In genomic region chr9:54668455-54668854, GRCm38 (mm10) we compare ENCODE assay signal across 16 mouse cellular contexts. TPM values are rescaled to one million over a fixed set of nuclear protein-coding genes. Genes with fewer than 3 reads are reported as not detected.
DNase-seq lines count a peak whose midpoint lies in the region; ATAC-seq lines count a peak whose summit lies in the region.
"Had no signal": no experiment of that assay in that cellular context is flagged by ENCODE, and none has a peak within 500 bp of the region (broad histone marks: within the 10 kb centered on the region; RNA-seq: fewer than 3 reads in every experiment).

No protein-coding gene starts in this region.

- intact Hi-C loops in heart, postnatal 36 days (cut with DNase I), result no loop called here

- peak; percentile 36 for DNase-seq in heart, adult 11 months
- DNase-seq in heart, postnatal 36 days, result no peak
- peak; percentile 3 for DNase-seq in Muller cell, postnatal 12 days (ENCODE audit: inconsistent ontology term)
- peak; percentile 40 for DNase-seq in cerebellum, adult 11 months
- DNase-seq in layer of hippocampus, adult 9-10 months (ENCODE audit: low spot score), result peak; percentile 33
- no peak for DNase-seq in spleen, postnatal 4 days (ENCODE audit: low spot score in 2 of 2)
- DNase-seq: gastrocnemius, postnatal 10 days; kidney, postnatal 10 days had no signal

- H3K9me3 ChIP-seq in kidney, embryonic 15.5 days (replicated peaks), result no peaks in the 10 kb centered on the region
- H3K9me3 ChIP-seq: embryonic facial prominence, embryonic 15.5 days; limb, embryonic 15.5 days; midbrain, embryonic 15.5 days; neural tube, embryonic 15.5 days had no signal

- H3K27me3 ChIP-seq in kidney, embryonic 15.5 days, result no peaks in the 10 kb centered on the region
- H3K27me3 ChIP-seq: embryonic facial prominence, embryonic 15.5 days; limb, embryonic 15.5 days; midbrain, embryonic 15.5 days; neural tube, embryonic 15.5 days had no signal

- H3K4me3 ChIP-seq in kidney, embryonic 15.5 days (replicated peaks), result no peak overlapping the region
- H3K4me3 ChIP-seq: embryonic facial prominence, embryonic 15.5 days; limb, embryonic 15.5 days; midbrain, embryonic 15.5 days; neural tube, embryonic 15.5 days had no signal

- no peaks in the 10 kb centered on the region for H3K36me3 ChIP-seq in kidney, embryonic 15.5 days
- H3K36me3 ChIP-seq: embryonic facial prominence, embryonic 15.5 days; limb, embryonic 15.5 days; midbrain, embryonic 15.5 days; neural tube, embryonic 15.5 days had no signal

- H3K4me1 ChIP-seq in kidney, embryonic 15.5 days, result no peaks in the 10 kb centered on the region
- H3K4me1 ChIP-seq: embryonic facial prominence, embryonic 15.5 days; limb, embryonic 15.5 days; midbrain, embryonic 15.5 days; neural tube, embryonic 15.5 days had no signal

- no peak for ATAC-seq in kidney, embryonic 15.5 days (replicated peaks; ENCODE audit: low FRiP score)
- ATAC-seq in monocyte, adult 5-6 weeks (replicated peaks; ENCODE audit: insufficient number of reproducible peaks, low FRiP score, low TSS enrichment, poor library complexity, severe bottlenecking), result no peak
- ATAC-seq: hindbrain, postnatal 0 days; lung, postnatal 0 days; midbrain, embryonic 15.5 days had no signal

- no peak overlapping the region for H3K9ac ChIP-seq in kidney, embryonic 15.5 days
- H3K9ac ChIP-seq: embryonic facial prominence, embryonic 15.5 days; limb, embryonic 15.5 days; midbrain, embryonic 15.5 days; neural tube, embryonic 15.5 days had no signal

- 88% methylated on average over 4 of the region's 4 CpGs for WGBS in kidney, embryonic 15.5 days

- no peak overlapping the region for H3K27ac ChIP-seq in kidney, embryonic 15.5 days
- H3K27ac ChIP-seq: embryonic facial prominence, embryonic 15.5 days; hindbrain, postnatal 0 days; limb, embryonic 15.5 days; midbrain, embryonic 15.5 days; neural tube, embryonic 15.5 days had no signal

- H3K4me2 ChIP-seq in kidney, embryonic 15.5 days, result no peak overlapping the region
- H3K4me2 ChIP-seq: embryonic facial prominence, embryonic 15.5 days; limb, embryonic 15.5 days; midbrain, embryonic 15.5 days; neural tube, embryonic 15.5 days had no signal

RNA-seq across cellular contexts. Expression of gene Acsbg1, which starts 6.8 kb away (rescaled TPM):
- under 1 TPM; 0.19 to 0.72 TPM for total RNA-seq in heart, postnatal 36 days (2021)
- polyA plus RNA-seq in kidney, embryonic 15.5 days (2015; fragmentation: Nextera tagmentation; extraction: Ambion mirVana), result 2.1 and 4.6 TPM in 2 replicates
- 2.3 to 3.9 TPM (median 3.6 TPM) in 3 replicates for total RNA-seq in monocyte, adult 5-6 weeks (2017)

RNA-seq across cellular contexts. Expression of gene Dnaja4, which starts 30.2 kb away (rescaled TPM):
- 10 to 100 TPM; 71.4 to 80.4 TPM for total RNA-seq in heart, postnatal 36 days (2021)
- polyA plus RNA-seq in kidney, embryonic 15.5 days (2015; fragmentation: Nextera tagmentation; extraction: Ambion mirVana), result 3.6 and 4.4 TPM in 2 replicates
- 6.1 to 14.0 TPM (median 7.8 TPM) in 3 replicates for total RNA-seq in monocyte, adult 5-6 weeks (2017)

Comparison
In these comparisons a context has a peak if more than half of its experiments do, and no peak if none do; other contexts are left out.
1. DNase-seq: peak in heart, adult 11 months (single experiment), Muller cell, postnatal 12 days (single experiment), cerebellum, adult 11 months (single experiment) and layer of hippocampus, adult 9-10 months (single experiment); none in heart, postnatal 36 days (0 of 2) and spleen, postnatal 4 days (0 of 2).